Mouse (Mus musculus) thymus, adult 18-20 months (tissue): Measurements from ENCODE around the gene Plet1.

Experiments
- DNase-seq, 2 experiments: peaks; one replicate each; pipeline ENCODE4 v3.0.0; 2022; ENCODE audit warnings: mixed read lengths in 2 of 2

The Plet1 gene

GRCm38 (mm10) chr9:50537295-50537694 is 43.0 kb downstream of the Plet1 start:
- DNase-seq, result no peak

- DNase-seq, result no peak
These were observed 45.8 kb downstream of the Plet1 start for GRCm38 (mm10) chr9:50540170-50540569.

GRCm38 (mm10) chr9:50542401-50542800 is 48.1 kb downstream of the Plet1 start:
- DNase-seq, result no peak

- DNase-seq, result peak in 1 of 2 experiments; percentile 38
These were observed 53.6 kb downstream of the Plet1 start for GRCm38 (mm10) chr9:50547859-50548478.

- no peak for DNase-seq
These were observed 54.6 kb downstream of the Plet1 start for GRCm38 (mm10) chr9:50548936-50549335.

GRCm38 (mm10) chr9:50552206-50552605 is 57.9 kb downstream of the Plet1 start:
- DNase-seq, result no peak

GRCm38 (mm10) chr9:50553547-50553946 is 59.2 kb downstream of the Plet1 start:
- DNase-seq, result no peak

- DNase-seq, result peak in 1 of 2 experiments; percentile 22
These were observed 60.1 kb downstream of the Plet1 start, which contains the start of gene Il18 for GRCm38 (mm10) chr9:50554241-50555093. Il18 (plus strand) TSS chr9:50554827.

- DNase-seq, result no peak
These were observed 60.7 kb downstream of the Plet1 start, which contains the start of gene Bco2 for GRCm38 (mm10) chr9:50555094-50555446. Bco2 (minus strand) TSS chr9:50555181.
